Mouse (Mus musculus): ENCODE measurements around the gene Cdk11b.

GRCm38 (mm10) chr4:155589356-155589755, 35.3 kb upstream of the Cdk11b start:
- TF ChIP-seq ETS1 (IDR thresholded peaks at IDR 0.05; ENCODE audit: low read depth, low read length) = no peak
- TF ChIP-seq CHD2 (IDR thresholded peaks at IDR 0.05; ENCODE audit: low read length) = no peak
- TF ChIP-seq RAD21 (IDR thresholded peaks at IDR 0.05; ENCODE audit: low read depth, low read length) = no peak
- TF ChIP-seq CHD1 (IDR thresholded peaks at IDR 0.05; ENCODE audit: low read depth, low read length) = no peak
- no peak for TF ChIP-seq NRF1 (IDR thresholded peaks at IDR 0.05; ENCODE audit: insufficient read depth, low read depth, low read length, poor library complexity, severe bottlenecking)
- TF ChIP-seq POLR2A (IDR thresholded peaks at IDR 0.05; ENCODE audit: control insufficient read depth in 1 of 2, insufficient read depth in 1 of 2, low read depth in 1 of 2, low read length in 2 of 2, poor library complexity in 1 of 2) = no peak
- TF ChIP-seq GATA1 (IDR thresholded peaks at IDR 0.05; ENCODE audit: low read depth, low read length) = no peak
- no peak for TF ChIP-seq CTCF (IDR thresholded peaks at IDR 0.05 in 2 of 3, conservative IDR thresholded peaks at IDR 0.05 in 1 of 3; ENCODE audit: control insufficient read depth in 1 of 3, insufficient read depth in 1 of 3, low read depth in 2 of 3, low read length in 3 of 3, poor library complexity in 1 of 3, severe bottlenecking in 1 of 3)
- no peak for TF ChIP-seq ZC3H11A (IDR thresholded peaks at IDR 0.05; ENCODE audit: low read depth, low read length)
- TF ChIP-seq ZKSCAN1 (IDR thresholded peaks at IDR 0.05; ENCODE audit: low read depth, low read length) = no peak
